Mouse (Mus musculus): ENCODE measurements around the gene 1600012H06Rik.
"Not testable (repeated sequence)": the region's sequence is repeated elsewhere in the genome, so short reads cannot be mapped to it uniquely, and the experiment has no call there.

1600012H06Rik gene

DNA sequence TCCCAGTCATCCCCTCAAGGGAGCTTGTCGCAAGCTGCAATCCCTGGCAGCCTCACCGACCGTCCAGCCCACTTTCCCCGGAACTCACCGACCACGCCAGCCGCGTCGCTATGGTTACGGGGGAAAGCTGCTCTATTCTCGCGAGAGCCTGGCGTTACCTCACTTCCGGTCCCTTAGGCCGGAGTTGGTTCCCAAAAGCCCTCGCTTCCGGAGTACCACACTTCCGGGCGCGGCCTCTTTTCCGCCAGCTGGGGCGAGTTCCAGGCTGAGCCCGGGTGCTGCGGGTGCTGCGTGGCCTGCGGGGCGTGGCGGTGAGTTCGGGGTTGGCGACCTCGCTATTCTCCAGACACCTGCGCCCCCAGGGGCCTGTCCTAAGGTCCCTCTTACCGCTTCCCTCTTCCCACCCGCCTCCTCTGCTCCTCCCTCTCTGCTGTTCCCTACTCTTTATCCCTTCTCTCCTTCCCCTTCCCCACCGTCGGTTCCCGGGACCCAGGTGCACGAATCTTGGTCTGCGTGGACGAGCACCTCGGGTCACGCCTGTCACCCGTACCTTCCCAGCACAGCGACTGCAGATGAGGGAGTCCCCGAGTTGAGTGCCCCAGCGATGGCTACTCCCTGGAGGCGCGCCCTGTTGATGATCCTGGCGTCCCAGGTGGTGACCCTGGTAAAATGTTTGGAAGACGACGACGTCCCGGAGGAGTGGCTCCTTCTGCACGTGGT is at the start of gene 1600012H06Rik, which contains the start of gene Wdr27:
1600012H06Rik (plus strand) TSS at position 176 of the 720 bp plus-strand sequence.
Wdr27 (minus strand) TSS at position 150 of the 720 bp plus-strand sequence.
- DNase-seq, result peak; percentile 97

DNA sequence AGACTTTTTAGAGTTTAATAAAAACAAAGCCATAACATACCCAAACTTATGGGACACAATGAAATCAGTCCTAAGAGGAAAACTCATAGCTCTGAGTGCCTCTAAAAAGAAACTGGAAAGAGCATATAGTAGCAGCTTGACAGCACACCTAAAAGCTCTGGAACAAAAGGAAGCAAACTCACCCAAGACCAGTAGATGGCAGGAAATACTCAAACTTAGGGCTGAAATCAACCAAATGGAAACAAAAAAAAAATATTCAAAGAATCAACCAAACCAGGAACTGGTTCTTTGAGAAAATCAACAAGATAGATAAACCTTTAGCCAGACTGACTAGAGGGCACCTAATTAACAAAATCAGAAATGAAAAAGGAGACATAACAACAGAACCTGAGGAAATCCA is 47.9 kb upstream of the 1600012H06Rik start:
- DNase-seq, result not testable (repeated sequence)

DNA sequence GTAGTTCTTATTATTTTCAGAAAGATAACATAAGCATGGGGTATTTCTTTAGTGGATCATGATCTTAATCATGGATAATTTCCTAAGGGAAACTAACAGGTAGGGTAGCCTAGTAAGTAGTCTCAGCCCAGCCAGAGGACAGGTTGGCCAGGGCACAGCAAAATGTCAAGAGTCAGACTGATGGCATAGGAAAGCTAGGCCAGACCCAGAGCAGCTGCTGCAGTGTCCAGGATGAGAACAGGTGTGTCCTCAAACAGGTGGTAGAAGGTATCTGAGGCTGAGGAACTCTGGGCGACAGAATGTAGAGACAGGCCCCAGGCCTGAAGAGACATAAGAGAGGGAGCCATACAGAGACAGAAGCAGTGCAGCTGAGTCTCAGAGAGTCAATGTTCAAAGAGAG is 44.0 kb upstream of the 1600012H06Rik start:
- no peak for DNase-seq

DNA sequence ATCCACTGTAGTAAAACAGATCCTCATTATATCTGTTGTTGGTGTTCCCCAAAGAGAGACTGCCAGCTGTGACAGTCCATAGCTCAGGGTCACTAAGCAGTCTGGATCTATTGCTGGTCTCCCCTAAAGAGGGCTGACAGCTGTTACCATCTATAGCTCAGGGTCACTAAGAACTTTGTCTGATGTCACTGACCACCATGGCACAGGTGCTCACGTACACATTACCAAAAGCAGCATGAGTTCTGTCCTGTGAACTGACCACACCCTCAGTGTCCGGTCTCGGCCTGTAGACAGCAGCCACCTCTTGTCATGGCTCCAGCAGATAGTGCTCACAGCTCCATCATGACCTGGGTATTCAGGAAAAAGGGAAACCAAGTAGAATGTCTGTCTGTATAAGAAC is 39.8 kb upstream of the 1600012H06Rik start:
- DNase-seq, result no peak

DNA sequence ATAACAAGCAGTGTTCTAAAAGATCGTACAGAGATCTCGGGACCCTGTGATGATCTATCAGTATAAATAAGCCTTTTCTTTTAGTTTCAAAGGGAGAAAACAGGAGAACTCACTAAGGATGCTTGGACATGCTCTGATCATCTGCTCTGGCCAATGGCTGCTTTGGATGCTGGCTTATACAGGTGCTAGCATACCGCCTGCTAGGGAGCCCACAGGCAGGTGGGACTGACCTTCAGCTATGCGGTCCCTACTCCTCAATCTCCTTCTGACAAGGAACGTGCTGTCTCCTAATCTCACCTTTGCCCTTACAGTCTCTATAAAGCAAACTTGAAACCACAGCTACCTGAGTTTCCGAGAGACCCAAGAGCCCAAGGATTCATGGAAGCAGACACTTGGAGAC is 38.8 kb upstream of the 1600012H06Rik start:
- no peak for DNase-seq

DNA sequence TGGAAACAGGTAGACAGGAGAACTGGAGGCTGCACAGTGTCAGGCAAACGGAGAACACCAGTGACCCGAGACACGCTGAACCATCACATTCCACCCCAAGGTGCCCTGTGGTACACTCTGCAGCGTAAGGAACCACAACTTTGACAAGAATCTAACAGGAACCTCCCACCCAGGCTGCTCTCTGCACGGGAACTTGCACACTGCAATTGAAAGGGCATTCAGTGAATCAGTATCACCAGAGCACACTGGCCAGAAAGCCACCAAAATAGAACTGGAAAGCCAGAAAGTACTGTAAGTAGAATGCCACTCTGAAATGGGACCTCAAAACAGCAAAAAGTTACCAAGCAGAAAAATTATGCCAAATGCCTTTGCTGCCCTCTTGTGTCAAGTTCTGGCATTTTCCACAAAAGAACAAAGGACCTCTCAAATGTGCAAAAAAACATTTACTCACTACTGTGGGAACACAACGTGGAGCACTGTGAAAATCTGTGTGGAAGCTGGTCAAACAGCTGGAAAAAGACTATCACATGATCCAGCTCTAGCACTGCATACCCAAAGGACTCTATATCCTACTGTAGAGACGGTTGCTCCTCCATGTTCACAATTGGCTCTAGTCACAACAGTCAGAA is 38.2 kb upstream of the 1600012H06Rik start:
- DNase-seq, result peak; percentile 16

DNA sequence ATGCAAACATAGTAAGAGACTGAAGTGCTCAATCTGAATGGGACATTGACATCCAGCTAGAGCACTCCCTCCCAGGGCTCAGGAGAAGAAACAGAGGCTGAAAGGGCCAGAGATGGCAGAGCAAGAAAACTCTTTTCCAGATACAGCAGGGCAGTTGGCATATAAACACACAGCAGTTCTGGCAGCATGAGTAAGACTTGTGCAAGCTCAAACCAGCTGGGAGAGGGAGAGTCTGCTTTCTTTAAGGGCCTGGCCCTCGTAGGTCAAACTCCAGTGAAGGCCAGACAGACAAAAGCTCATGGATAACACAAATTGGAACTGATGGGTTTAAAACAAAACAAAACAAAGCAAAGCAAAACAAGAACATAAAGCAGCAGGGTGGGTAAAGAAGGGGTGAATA is 36.4 kb upstream of the 1600012H06Rik start:
- no peak for DNase-seq

DNA sequence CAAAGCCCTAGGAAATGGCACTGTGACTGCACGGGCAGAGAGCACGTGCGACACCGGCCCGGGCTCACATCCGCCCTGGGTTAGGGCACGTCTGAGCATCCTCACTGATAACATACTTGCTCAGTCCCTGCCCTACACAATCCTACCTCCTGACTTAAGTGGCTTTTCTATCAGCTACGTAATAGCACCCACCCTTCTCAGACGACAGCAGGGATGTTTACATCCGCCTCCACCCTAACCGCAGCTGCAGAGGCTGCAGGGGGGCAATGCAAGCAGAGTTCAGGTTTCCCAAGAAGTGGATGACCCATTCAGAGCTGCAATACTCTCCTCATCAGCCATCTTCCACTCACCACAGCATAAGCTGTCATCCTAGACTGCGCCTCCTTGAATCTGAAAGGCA is 35.8 kb upstream of the 1600012H06Rik start:
- DNase-seq, result no peak

DNA sequence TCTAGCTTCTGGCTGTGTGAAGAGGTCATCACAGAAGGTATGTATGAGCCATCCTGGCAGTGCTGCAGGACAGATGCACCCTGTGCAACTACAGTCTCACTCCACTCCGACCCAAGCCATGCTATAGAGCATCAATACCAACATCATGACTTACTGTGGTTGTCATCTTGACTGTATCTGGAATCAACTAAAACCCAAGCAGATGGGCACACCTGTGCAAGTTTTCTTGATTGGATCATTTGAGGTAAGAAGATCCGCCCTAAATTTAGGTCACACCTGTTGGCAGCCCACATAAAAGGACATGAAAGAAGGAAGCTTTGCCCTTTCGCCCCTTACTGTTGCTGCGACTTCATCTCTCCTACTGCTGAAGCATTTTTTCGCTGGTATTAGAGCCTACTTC is 33.7 kb upstream of the 1600012H06Rik start:
- no peak for DNase-seq

DNA sequence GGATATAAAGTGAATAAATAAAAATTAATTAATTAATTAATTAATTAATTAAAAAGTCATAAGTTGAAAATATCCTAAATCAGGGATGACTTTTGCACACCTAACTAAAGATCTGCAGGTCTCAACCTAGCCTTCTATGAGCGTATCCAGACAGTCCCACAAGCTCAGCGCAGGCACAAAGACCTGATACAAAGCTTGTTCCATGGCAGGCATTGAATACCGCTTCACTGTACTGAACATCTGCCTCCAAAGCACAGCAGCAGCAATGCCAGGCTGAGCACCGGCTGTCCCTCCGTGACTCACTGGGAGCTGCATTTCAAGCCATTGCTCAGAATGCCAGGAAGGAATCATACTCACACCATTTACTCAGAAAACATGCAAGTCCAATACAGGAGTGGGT is 32.2 kb upstream of the 1600012H06Rik start:
- no peak for DNase-seq

DNA sequence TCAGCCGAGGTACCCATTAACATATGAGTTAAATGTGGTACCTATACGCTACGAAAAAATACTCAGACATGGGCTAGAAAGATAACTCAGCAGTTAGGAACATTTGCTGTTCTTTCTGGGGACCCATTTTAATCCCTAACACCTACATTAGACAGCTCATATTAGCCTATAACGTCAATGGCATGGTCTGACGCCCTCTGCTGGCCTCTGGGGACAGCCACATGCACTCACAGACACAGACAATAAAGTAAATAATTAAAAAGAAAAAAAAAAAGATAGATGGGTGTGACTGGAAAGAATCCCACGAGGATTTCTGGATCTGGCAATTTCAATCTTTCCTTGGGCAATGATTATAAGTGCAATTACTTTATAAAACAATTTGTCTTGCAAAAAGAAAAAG is 30.6 kb upstream of the 1600012H06Rik start:
- no peak for DNase-seq

DNA sequence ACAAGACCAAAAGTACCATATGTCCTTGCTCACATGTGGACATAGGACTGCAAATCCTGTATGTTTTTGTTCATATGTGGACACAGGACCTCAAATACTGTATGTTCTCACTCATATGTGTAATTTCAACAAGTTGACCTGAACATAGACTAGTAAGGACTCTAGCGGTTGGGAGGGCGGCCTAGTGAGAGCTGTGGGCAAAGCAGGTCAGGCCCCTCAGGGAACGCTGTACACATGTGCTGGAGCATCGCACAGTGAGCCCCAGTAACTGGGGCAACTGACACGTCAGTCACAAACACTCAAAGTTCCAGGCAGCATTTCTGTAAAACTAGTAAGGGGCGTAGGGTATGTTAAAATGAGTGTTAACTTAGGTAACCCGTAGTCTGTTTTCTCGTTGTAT is 30.0 kb upstream of the 1600012H06Rik start:
- DNase-seq, result no peak

DNA sequence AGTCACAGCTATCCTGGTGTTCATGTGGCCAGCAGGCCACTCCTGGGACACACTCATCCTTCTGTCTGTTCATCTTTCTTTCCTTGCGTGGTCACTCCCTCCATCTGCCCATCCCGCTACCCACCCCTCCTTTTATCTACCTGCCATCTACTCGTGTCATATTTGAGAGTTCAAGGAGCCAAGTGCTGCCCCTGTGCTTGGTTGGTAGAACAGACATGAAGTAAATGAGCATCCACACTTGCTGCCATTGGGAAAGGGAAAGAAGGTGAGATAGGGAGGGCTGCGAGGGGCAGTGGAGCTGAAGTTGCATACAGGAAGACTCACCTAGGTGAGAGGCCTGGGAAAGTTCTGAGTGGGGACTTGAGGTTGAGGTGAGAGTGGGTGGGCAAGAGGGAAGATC is 28.6 kb upstream of the 1600012H06Rik start:
- DNase-seq, result no peak

DNA sequence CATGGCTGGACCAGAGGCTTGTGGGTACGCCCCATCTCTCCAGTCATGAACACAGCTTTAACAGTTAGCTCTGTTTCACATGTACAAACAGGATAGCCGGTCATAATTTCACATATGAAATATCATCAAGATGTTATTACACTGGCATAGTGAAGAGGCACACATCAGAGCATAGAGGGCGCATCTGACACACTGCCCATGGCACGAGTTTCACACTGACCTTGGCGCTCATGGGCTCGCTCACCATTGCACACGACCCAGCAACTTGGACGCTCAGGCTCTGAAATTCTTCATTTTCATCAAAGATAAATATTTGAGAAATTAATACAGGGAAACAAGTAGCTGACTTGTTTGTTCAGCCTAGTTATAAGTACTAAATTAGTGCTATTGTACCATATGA is 25.1 kb upstream of the 1600012H06Rik start:
- no peak for DNase-seq

DNA sequence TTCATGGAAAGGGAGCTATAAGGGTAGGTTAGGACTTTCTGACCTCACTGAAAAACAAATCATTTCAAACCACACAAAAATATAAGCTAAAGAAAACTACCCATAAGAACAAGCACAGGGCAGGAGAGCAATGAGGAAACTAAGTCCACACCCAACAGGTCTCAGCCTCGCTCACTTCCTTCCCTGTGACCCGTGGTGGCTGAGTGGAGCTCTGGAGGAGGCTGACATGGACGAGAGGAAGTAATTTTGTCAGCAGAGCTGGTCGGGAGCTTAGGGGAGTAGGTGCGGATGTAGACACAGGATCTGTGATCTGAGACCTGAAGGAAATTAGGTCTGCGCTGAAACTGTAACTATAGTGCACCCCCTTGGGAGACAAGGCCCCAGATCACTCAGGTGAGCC is 21.4 kb upstream of the 1600012H06Rik start:
- DNase-seq, result no peak

DNA sequence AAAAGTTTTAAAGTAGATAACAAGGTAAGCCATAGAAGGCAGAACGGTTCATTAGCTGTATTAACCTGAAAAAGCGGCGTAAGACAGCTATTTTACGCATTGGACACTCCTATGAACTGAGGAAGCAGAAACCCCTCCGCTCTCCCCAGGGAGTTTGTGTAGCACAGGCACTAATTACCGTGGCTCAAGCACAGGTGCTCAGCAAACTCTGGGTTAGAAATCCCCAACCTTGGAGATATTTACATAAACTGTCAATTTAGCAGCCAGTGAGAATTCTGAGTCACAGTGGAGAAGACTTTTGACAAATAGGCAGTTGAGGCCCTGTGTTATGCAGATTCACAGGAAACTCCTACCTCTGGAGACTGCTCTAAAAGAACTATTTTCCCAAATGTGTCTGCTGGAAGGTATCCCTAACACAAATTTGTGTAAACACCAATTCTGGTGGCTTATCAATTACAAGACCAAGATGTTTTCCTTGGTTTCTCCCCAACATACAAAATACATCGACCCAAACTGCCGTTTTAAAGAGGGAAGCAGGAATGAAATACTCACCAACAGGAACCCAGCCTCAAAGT is 15.3 kb upstream of the 1600012H06Rik start:
- DNase-seq, result no peak

DNA sequence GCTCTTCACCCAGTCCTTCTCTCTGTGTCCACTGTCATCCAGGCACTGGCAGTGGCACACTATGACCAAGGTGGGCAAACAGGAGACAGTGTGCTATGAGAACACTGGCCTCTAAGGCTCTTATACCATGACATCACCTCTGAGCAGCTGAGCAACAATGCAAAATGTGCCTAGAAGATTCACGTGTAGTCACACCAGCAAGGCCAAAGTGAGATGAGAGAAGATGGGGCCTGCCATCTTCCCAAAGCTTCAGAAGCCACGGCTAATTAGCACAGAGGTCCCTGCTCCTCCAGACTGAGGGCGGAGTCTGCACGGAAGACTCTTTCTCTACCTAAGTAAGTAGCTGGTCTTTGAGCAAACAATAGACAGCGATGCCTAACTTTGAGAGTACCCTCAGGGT is 14.4 kb upstream of the 1600012H06Rik start:
- no peak for DNase-seq

DNA sequence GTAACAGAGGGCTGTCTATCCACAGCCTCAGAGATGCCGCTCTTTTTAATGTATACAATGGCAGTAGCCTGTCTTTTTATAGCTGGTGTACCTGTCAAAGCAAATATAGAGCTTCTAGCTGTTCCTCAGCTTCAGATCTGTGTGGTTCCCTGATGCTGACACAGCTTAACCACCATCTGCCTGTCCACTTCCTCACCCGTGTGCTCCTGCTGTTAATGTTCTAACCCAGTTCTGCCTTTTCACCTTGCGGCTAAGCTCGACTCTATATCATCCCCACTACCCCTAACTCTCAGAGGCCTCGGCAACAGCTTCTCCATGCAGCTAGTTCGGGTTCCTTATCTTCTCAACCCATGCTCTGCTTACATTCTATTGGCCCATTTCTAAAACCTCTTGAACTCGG is 12.3 kb upstream of the 1600012H06Rik start:
- DNase-seq, result no peak

DNA sequence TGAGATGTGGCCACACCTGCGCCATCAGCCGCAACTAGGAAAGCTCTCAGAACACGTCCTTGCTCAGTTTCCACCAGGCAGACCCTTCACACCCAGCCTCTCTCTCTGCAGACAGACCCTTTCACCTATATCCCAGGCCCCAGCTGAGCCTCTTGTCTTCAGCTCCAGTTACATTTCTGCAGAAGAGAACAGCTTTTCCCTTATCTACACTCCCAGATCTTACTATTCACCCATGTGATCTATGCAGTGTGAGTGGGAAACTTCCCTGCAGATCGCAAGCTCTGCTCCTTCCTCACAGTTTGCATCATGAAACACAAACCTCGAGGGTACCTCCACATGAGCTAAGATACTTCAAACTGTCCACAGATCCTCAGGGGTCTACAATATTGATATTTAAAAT is 11.5 kb upstream of the 1600012H06Rik start:
- no peak for DNase-seq

DNA sequence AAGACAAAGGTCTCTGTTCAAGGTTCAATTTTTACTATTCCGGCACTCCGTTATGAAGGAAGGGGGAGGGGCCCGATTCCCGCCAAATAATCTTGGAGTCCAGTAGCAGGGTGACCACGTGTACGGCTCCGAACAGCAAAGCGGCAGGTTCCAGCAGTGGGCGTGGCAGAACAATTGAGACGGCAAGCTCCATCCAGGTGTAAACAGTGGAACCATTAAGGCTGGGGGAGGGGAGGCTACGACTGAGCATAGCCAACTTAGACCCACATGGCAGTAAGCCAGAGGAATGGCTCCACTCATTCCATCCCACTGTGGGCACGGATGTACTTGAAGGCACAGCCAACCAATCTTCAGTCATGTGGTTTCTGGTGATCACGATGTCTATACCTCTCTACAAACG is 7.7 kb upstream of the 1600012H06Rik start:
- not testable (repeated sequence) for DNase-seq

DNA sequence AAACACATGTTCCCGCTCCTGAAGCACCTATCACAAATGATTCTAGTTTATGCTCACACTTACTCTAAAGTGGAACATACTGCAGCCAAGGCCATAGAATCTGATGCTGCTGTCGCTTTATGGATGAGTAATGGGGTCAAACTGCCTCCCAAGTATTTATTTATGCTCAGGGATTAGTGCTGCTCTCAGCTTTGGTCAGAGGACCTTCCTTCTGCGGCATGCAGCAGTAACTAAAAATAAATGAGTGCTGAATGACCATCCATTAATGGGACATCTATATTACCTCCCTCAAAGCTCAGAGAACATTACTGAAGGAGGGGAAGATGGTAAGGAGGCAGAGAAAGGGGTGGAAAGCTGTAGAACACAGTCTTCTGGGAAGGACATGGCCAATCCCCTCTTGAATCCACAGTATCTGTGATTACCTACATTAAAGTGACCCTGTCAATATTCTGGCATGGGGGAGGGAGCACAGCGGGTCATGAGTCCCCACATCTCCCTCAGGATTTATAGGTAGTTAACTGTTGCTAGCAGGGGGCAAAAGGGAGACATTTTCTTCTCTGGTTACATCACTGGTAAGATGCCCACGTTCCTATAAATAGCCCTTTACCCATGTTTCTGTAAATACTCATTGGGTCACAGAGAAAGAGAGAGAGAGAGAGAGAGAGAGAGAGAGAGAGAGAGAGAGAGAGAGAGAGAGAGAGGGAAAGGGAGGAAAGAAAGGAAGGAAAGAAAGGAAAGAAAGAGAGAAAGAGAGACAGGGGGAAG is 7.0 kb upstream of the 1600012H06Rik start:
- DNase-seq, result no peak

DNA sequence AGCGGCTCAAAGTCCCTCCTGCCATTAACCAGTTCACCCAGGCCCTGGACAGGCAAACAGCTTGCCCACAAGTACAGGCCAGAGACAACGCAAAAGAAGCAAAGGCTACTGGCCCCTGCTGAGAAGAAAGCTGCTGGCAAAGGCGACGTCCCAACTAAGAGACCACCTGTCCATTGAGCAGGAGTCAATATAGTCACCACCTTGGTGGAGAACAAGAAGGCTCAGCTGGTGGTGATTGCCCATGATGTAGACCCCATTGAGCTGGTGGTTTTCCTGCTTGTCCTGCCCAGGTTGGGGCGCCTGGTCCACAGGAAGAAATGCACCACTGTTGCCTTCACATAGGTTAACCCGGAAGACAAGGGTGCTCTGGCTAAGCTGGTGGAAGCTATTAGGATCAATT is 803 bp upstream of the 1600012H06Rik start:
- not testable (repeated sequence) for DNase-seq

DNA sequence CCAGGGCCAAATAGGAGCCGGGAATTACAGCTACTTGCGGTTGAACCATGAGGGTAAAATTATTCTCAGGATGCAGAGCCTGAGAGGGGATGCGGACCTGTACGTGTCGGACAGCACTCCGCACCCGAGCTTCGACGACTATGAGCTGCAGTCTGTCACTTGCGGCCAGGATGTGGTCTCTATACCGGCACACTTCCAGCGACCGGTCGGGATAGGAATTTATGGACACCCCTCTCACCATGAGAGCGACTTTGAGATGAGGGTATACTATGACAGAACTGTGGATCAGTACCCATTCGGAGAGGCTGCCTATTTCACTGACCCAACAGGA is 710 bp downstream of the 1600012H06Rik start:
- no peak for DNase-seq

DNA sequence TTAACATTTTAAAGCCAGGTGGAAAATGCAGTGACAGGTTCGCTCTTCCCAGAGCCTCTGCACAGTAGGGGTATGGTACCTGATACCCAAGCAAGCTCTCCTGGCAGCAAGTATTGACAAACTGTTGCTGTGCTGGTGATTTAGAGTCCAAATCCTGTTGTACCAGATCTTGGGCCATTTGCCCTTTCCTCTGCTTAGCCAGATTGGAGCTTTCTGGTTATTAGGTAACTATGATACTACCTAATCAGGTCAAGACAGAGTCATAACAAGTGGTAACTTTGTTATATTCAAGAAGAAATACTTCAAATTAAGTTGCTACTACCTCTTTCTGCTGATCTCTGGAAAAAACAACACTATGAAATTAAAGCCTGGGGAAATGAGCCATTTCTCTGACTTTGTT is 1.6 kb downstream of the 1600012H06Rik start:
- no peak for DNase-seq

Measured in kidney, adult 11 months (tissue).